8 mouse cellular contexts compared by ENCODE assay signal in genomic region chr1:175492683-175493043, GRCm38 (mm10). TPM values are rescaled to one million over a fixed set of nuclear protein-coding genes. Genes with fewer than 3 reads are reported as not detected.
DNase-seq lines count a peak whose midpoint lies in the region; ATAC-seq and TF ChIP-seq lines count a peak whose summit lies in the region.

No protein-coding gene starts in this region.

- H3K9ac ChIP-seq in liver, embryonic 12.5 days: no peak overlapping the region

- peak overlapping the region; percentile 76 for H3K4me2 ChIP-seq in liver, embryonic 12.5 days

- TF ChIP-seq POLR2A in spleen, adult 2 months (IDR thresholded peaks at IDR 0.05; ENCODE audit: low read depth, low read length): no peak

- WGBS in spleen, adult 2 months: 6% methylated on average over 11 of the region's 11 CpGs
- 5% methylated on average over 11 of the region's 11 CpGs for WGBS in liver, embryonic 12.5 days (ENCODE audit: insufficient replicate concordance)

- no peak overlapping the region for H3K27ac ChIP-seq in spleen, adult 2 months (ENCODE audit: insufficient read depth, low read length)
- H3K27ac ChIP-seq in liver, embryonic 12.5 days: no peak overlapping the region

- peak; percentile 18; the same call in 1 of the 2 replicates for ATAC-seq in cerebellum, adult (ENCODE audit: insufficient number of reproducible peaks, low FRiP score, low TSS enrichment)
- ATAC-seq in liver, embryonic 12.5 days: no peak

- no peaks in the 10 kb centered on the region for H3K36me3 ChIP-seq in spleen, adult 2 months (ENCODE audit: control insufficient read depth, insufficient read depth, low read length)
- no peaks in the 10 kb centered on the region for H3K36me3 ChIP-seq in liver, embryonic 12.5 days

- no peak for TF ChIP-seq CTCF in spleen, adult 2 months (IDR thresholded peaks at IDR 0.05; ENCODE audit: extremely low read depth, insufficient read depth, insufficient read length, insufficient replicate concordance)

- peaks cover 7% of the 10 kb centered on the region; the same call in 1 of the 2 replicates for H3K4me1 ChIP-seq in spleen, adult 2 months (ENCODE audit: control insufficient read depth, insufficient read depth, insufficient read length)
- H3K4me1 ChIP-seq in liver, embryonic 12.5 days: no peaks in the 10 kb centered on the region

- H3K27me3 ChIP-seq in spleen, adult 2 months (ENCODE audit: control insufficient read depth, insufficient read depth, low read length): no peaks in the 10 kb centered on the region
- H3K27me3 ChIP-seq in liver, embryonic 12.5 days (replicated peaks): peaks cover 31% of the 10 kb centered on the region

- no peak for DNase-seq in cerebellum, adult 9-10 months
- no peak for DNase-seq in spleen, adult 2 months (ENCODE audit: low read depth in 1 of 2, low spot score in 2 of 2)
- no peak for DNase-seq in spleen, postnatal 36 days (ENCODE audit: low spot score in 2 of 2)
- peak; percentile 23 for DNase-seq in yolk sac, embryonic 10.5 days (ENCODE audit: low spot score)
- DNase-seq in frontal cortex, postnatal 25 days (ENCODE audit: low spot score in 2 of 2): no peak
- no peak for DNase-seq in testis, postnatal 14 days (ENCODE audit: low spot score)

- H3K4me3 ChIP-seq in spleen, adult 2 months (ENCODE audit: extremely low read depth, insufficient read depth, insufficient read length): peak overlapping the region; percentile 48; the same call in 1 of the 2 replicates
- peak overlapping the region; percentile 54 for H3K4me3 ChIP-seq in liver, embryonic 12.5 days

- H3K9me3 ChIP-seq in liver, embryonic 12.5 days (replicated peaks): no peaks in the 10 kb centered on the region

RNA-seq across cellular contexts. Expression of gene Rgs7, which starts 0.4 kb away (rescaled TPM):
- 0.04 and 0.11 TPM in 2 replicates for polyA plus RNA-seq in spleen, adult 2 months (2012; rRNA removed)
- polyA plus RNA-seq in liver, embryonic 12.5 days (2016; fragmentation: Nextera tagmentation; extraction: Ambion mirVana): 0.07 and 0.17 TPM in 2 replicates
